Mouse (Mus musculus): ENCODE measurements around the gene Wdr20rt. TPM values are rescaled to one million over a fixed set of nuclear protein-coding genes. Genes with fewer than 3 reads are reported as not detected.

The Wdr20rt gene
- polyA plus RNA-seq (2015; fragmentation: Nextera tagmentation; extraction: Ambion mirVana), result not detected in 2 replicates

DNA sequence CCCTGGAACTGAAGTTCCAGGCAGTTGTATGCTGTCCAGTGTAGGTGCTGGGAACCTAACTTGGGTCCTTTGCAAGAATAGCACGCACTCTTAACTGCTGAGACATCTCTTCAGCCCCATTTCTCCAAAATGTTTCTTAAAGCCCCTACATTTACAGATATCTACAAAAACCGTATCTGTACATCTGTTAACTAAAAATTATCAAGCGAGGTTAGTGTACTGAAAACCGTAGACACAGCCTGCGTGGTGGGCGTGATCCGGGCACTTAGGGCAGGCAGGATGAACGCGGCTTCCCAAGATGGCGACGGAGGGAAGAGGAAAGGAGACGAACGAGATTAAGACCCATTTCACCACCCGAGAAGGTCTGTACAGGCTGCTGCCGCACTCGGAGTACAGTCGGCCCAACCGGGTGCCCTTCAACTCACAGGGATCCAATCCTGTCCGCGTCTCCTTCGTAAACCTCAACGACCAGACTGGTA lies at the start of gene Wdr20rt:
Gene Wdr20rt (plus strand): TSS at position 51 of the 479 bp plus-strand sequence.
- Histone ChIP-seq H3K9me3 (ENCODE audit: low read length) (no peaks in the 10 kb centered on the region), H3K4me3 (ENCODE audit: low read depth, low read length) (no peak within 1 kb of the TSS), H3K4me2 (ENCODE audit: low read depth, low read length) (no peak within 1 kb of the TSS), H3K36me3 (replicated peaks; ENCODE audit: insufficient read depth, low read length) (no peaks in the 10 kb centered on the region), H3K4me1 (ENCODE audit: insufficient read depth) (no peaks in the 10 kb centered on the region), H3K9ac (replicated peaks) (no peak within 1 kb of the TSS), H3K27me3 (ENCODE audit: insufficient read depth, low read length) (no peaks in the 10 kb centered on the region), H3K27ac (ENCODE audit: low read depth) (no peak within 1 kb of the TSS)
- DNase-seq (no peak), ATAC-seq (no peak)
- no peak for TF ChIP-seq EP300 (IDR thresholded peaks at IDR 0.05; ENCODE audit: low read depth)
- TF ChIP-seq CTCF (IDR thresholded peaks at IDR 0.05; ENCODE audit: low read depth), result no peak
- WGBS (ENCODE audit: insufficient replicate concordance), result 87% methylated on average over 22 of the region's 22 CpGs

DNA sequence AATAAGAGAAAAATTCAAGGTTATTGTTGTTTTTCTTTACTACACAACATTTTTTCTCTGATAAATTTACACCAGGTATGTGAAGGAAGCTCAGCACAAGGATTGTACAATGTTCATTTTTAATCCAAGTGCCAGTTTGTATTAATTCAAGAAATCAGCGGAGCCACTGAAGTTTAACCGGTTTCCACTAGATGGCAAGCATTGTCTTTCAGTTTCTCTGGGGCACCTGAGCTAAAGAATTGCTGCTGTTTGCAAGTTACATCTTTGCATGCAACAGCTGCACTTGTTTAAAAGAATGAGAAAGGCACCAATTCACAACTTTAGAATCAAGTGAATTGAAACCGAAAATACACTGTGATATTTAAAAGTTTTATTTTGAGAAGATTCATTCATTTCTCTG lies 38.0 kb upstream of the Wdr20rt start:
- Histone ChIP-seq H3K4me3 (ENCODE audit: low read depth, low read length) (no peak overlapping the region), H3K9ac (replicated peaks) (no peak overlapping the region), H3K36me3 (replicated peaks; ENCODE audit: insufficient read depth, low read length) (no peaks in the 10 kb centered on the region), H3K4me2 (ENCODE audit: low read depth, low read length) (no peak overlapping the region), H3K9me3 (ENCODE audit: low read length) (no peaks in the 10 kb centered on the region), H3K27me3 (ENCODE audit: insufficient read depth, low read length) (no peaks in the 10 kb centered on the region), H3K4me1 (ENCODE audit: insufficient read depth) (no peaks in the 10 kb centered on the region), H3K27ac (ENCODE audit: low read depth) (no peak overlapping the region)
- DNase-seq, result no peak
- ATAC-seq, result no peak
- TF ChIP-seq CTCF (IDR thresholded peaks at IDR 0.05; ENCODE audit: low read depth) (no peak), EP300 (IDR thresholded peaks at IDR 0.05; ENCODE audit: low read depth) (no peak)
- 66% methylated on average over 3 of the region's 3 CpGs for WGBS (ENCODE audit: insufficient replicate concordance)

DNA sequence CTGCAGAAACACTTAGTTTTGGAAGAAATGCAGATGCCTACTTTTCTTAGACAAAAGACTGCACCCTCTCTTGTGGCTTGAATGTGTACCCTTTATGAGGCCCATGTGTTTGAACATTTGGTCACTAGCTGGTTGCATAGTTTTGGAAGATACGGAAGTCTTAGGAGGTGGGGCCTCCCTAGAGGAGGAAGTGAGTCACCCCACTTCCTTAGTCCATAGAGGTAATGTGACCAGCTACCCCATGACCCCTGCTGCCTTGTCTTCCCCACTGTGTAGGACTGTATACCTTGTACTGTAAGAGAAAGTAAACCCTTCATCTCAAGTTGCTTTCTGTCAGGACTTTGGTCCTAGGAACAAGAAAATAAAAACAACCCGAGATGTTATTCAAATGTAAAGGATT lies 36.1 kb upstream of the Wdr20rt start:
- no peak for TF ChIP-seq CTCF (IDR thresholded peaks at IDR 0.05; ENCODE audit: low read depth)
- TF ChIP-seq EP300 (IDR thresholded peaks at IDR 0.05; ENCODE audit: low read depth), result no peak
- DNase-seq (no peak), ATAC-seq (no peak)

DNA sequence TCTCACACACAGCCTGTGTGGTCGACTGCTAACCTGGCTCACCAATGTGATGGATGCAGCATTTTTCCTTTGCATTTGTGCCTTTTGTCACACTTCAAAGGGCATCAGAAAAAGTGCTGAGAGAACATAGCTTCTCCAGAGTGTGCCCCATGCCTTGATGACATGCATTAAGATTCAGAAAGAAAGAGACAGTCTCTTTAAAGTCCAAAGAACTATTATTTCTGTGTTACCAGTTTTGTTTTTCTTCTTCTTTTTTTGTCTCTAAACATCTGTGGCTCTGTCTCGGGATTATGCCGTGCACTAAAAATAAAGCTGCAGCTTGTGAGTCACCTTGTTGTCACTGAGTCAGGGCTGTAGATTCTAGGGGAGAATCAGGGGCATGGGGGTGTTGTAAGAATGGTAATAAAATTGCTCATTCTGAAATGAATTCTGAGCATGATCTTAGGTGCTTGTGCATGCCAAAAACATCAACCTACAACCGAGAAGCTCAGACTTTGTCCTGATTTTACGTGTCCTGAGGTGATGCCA lies 31.2 kb upstream of the Wdr20rt start:
- no peak overlapping the region for H3K4me2 ChIP-seq (ENCODE audit: low read depth, low read length)
- no peaks in the 10 kb centered on the region for H3K9me3 ChIP-seq (ENCODE audit: low read length)
- no peak overlapping the region for H3K9ac ChIP-seq (replicated peaks)
- no peak overlapping the region for H3K27ac ChIP-seq (ENCODE audit: low read depth)
- ATAC-seq (no peak), DNase-seq (no peak)
- H3K27me3 ChIP-seq (ENCODE audit: insufficient read depth, low read length), result no peaks in the 10 kb centered on the region
- no peaks in the 10 kb centered on the region for H3K4me1 ChIP-seq (ENCODE audit: insufficient read depth)
- no peak for TF ChIP-seq CTCF (IDR thresholded peaks at IDR 0.05; ENCODE audit: low read depth)
- TF ChIP-seq EP300 (IDR thresholded peaks at IDR 0.05; ENCODE audit: low read depth), result no peak
- H3K36me3 ChIP-seq (replicated peaks; ENCODE audit: insufficient read depth, low read length), result no peaks in the 10 kb centered on the region
- H3K4me3 ChIP-seq (ENCODE audit: low read depth, low read length), result no peak overlapping the region
- 62% methylated on average over 5 of the region's 5 CpGs for WGBS (ENCODE audit: insufficient replicate concordance)

More for the DNA sequence above, 36.1 kb upstream of the Wdr20rt start:
- WGBS (ENCODE audit: insufficient replicate concordance), result 68% methylated on average over 2 of the region's 2 CpGs
- H3K4me1 ChIP-seq (ENCODE audit: insufficient read depth), result no peaks in the 10 kb centered on the region
- no peak overlapping the region for H3K27ac ChIP-seq (ENCODE audit: low read depth)
- H3K9ac ChIP-seq (replicated peaks), result no peak overlapping the region
- H3K36me3 ChIP-seq (replicated peaks; ENCODE audit: insufficient read depth, low read length), result no peaks in the 10 kb centered on the region
- H3K9me3 ChIP-seq (ENCODE audit: low read length), result no peaks in the 10 kb centered on the region
- no peaks in the 10 kb centered on the region for H3K27me3 ChIP-seq (ENCODE audit: insufficient read depth, low read length)
- H3K4me2 ChIP-seq (ENCODE audit: low read depth, low read length), result no peak overlapping the region
- no peak overlapping the region for H3K4me3 ChIP-seq (ENCODE audit: low read depth, low read length)

DNA sequence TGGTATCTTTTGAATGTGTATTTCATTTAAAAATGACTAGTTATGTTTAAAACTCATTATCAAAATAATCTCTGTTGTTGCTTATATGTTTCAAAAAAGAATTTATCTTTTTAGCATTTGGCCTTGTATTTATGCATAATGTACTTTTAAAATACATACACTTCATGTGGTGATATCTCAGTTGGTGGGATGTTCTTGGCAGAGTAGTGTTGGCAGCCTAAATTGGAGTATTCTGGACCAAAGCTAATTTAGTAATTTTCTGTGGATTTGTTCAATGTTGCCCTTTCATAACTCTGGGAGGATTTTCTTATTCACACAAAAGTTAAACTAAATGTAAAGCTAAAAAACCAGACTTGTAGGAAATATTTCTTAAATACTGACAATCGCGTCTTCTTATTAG lies 23.5 kb upstream of the Wdr20rt start:
- H3K9ac ChIP-seq (replicated peaks), result no peak overlapping the region
- H3K4me3 ChIP-seq (ENCODE audit: low read depth, low read length), result no peak overlapping the region
- no peaks in the 10 kb centered on the region for H3K27me3 ChIP-seq (ENCODE audit: insufficient read depth, low read length)
- DNase-seq (no peak), ATAC-seq (no peak)
- H3K36me3 ChIP-seq (replicated peaks; ENCODE audit: insufficient read depth, low read length), result no peaks in the 10 kb centered on the region
- TF ChIP-seq EP300 (IDR thresholded peaks at IDR 0.05; ENCODE audit: low read depth), result no peak
- no peak overlapping the region for H3K27ac ChIP-seq (ENCODE audit: low read depth)
- no peak overlapping the region for H3K4me2 ChIP-seq (ENCODE audit: low read depth, low read length)
- H3K4me1 ChIP-seq (ENCODE audit: insufficient read depth), result no peaks in the 10 kb centered on the region
- H3K9me3 ChIP-seq (ENCODE audit: low read length), result no peaks in the 10 kb centered on the region
- 88% methylated on average over 2 of the region's 2 CpGs for WGBS (ENCODE audit: insufficient replicate concordance)

DNA sequence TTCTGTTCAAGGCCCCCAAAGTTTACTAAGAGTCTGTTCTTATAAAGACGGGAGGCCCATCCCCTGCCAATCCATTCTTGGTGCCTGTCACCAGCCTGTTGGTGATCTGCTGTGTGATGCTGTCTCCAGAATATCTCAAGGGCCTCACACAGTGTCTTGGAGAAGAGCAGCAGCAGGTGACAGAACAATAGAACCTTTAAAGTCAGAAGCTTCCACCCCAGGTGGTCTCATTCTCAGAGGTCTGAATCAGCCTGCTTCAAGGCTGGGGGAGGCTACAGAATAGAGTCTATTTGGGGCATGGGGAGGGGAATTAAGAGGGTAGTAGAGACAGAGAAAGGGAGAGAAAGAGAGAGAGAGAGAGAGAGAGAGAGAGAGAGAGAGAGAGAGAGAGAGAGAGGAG lies 18.9 kb upstream of the Wdr20rt start:
- H3K4me3 ChIP-seq (ENCODE audit: low read depth, low read length), result no peak overlapping the region
- H3K27ac ChIP-seq (ENCODE audit: low read depth), result no peak overlapping the region
- no peaks in the 10 kb centered on the region for H3K27me3 ChIP-seq (ENCODE audit: insufficient read depth, low read length)
- H3K4me2 ChIP-seq (ENCODE audit: low read depth, low read length), result no peak overlapping the region
- DNase-seq (no peak), ATAC-seq (no peak)
- H3K9me3 ChIP-seq (ENCODE audit: low read length), result no peaks in the 10 kb centered on the region
- no peak overlapping the region for H3K9ac ChIP-seq (replicated peaks)
- no peaks in the 10 kb centered on the region for H3K4me1 ChIP-seq (ENCODE audit: insufficient read depth)
- H3K36me3 ChIP-seq (replicated peaks; ENCODE audit: insufficient read depth, low read length), result no peaks in the 10 kb centered on the region
- TF ChIP-seq CTCF (IDR thresholded peaks at IDR 0.05; ENCODE audit: low read depth) (no peak), EP300 (IDR thresholded peaks at IDR 0.05; ENCODE audit: low read depth) (no peak)
- whole genome bisulfite sequencing (ENCODE audit: insufficient replicate concordance), result 74% methylated on average over 1 of the region's 1 CpGs

All from liver, postnatal 0 days (tissue).